Mouse (Mus musculus) heart, adult 2 months (tissue): ENCODE results near the gene Pla1a.

Experiments used
- CTCF ChIP-seq: fragments of 200-600 bp; IDR thresholded peaks from 2 replicates; pipeline ENCODE4 v1.8.1; 2022; ENCODE audit warnings: antibody characterized with exemption, mild to moderate bottlenecking, moderate library complexity
- POLR2A ChIP-seq: fragments of 200-500 bp; IDR thresholded peaks from 2 replicates; pipeline ENCODE4 v1.6.1; 2011; ENCODE audit warnings: mild to moderate bottlenecking, low read depth, low read length, control low read depth; ENCODE audit not compliant: insufficient read depth

- no peak for TF ChIP-seq POLR2A
- no peak for TF ChIP-seq CTCF
Observed at GRCm38 (mm10) chr16:38349881-38350280, 83.1 kb downstream of the Pla1a start.
